Mouse (Mus musculus) ES-Bruce4 (cell line): ENCODE results near the gene Crym.

Source experiments
- CTCF ChIP-seq: IDR thresholded peaks from one replicate; pipeline ENCODE4 v1.8.1; 2011; ENCODE audit warnings: low read depth, low read length
- EP300 ChIP-seq: IDR thresholded peaks from 2 replicates; pipeline ENCODE4 v1.6.1; 2011; ENCODE audit warnings: low read depth, low read length; ENCODE audit not compliant: insufficient read depth

DNA sequence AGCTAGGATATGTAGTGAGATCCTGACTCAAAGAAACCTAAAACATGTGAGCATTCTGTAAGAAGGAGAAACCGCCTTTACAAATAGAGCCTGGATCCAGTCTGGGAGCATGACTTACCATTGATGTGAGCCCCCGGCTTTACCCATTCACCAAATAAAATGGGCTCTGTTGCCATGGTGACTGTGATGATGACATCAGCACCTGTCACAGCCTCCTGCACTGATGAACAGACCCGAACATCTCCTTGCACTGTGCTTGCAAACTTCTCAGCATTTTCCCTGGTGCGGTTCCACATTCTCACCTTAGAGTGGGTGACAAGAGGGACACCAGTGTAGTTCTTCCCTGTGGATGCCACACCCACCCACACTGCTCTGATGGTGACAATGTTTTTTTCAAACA is 6.7 kb downstream of the Crym start:
- TF ChIP-seq EP300 (no peak), CTCF (no peak)
